Mouse (Mus musculus): ENCODE results near the gene Astn2. TPM values are rescaled to one million over a fixed set of nuclear protein-coding genes. Genes with fewer than 3 reads are reported as not detected.
A peak's percentile ranks its signal among the peaks of the same experiment; 100 is the strongest.

Astn2 gene
- total RNA-seq, 2 experiments from 2014 or later, result 22.1 to 26.8 TPM

GRCm38 (mm10) chr4:65767431-65767830 is 637.0 kb downstream of the Astn2 start:
- DNase-seq (ENCODE audit: low spot score in 2 of 2), result no peak

DNA sequence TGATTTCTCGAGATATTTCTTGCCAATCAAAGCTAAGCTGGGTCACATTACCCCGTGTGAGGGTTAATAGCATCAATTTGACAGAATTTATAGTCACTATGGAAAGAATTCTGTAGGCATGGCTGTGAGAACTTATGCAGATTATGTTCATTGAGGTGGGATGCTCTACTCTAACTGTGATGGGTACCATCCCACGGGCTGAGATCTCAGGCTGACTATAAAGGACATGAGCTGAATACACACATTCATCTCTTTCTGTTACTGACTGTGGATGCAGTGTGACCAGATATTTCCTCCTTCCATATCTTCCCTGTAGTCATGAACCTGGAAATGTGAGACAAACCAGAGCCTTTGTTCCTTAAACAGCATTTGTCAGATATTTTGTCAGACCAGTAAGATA is 639.1 kb downstream of the Astn2 start:
- no peak for DNase-seq (ENCODE audit: low spot score in 2 of 2)

GRCm38 (mm10) chr4:65764275-65764674 is 640.1 kb downstream of the Astn2 start:
- DNase-seq (ENCODE audit: low spot score in 2 of 2), result no peak

GRCm38 (mm10) chr4:65763823-65764222 is 640.6 kb downstream of the Astn2 start:
- no peak for DNase-seq (ENCODE audit: low spot score in 2 of 2)

DNA sequence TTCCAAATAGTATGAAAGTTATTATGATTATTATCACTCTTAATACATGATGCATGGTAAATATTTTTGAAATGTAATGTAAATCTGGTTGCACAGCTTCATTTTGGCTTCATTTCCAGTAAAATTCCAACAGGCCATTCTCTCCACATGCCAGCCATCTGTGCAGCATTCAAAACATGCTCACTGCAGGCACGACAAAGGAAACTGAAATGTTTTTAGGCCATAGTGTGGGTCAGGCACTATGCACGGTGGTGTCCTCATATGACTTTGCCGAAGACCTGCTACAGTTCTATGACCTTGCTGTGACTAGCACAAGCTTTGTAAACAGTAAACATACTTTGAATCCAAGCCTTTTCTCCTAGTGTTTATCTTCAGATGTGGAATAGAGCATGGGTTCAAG is 642.3 kb downstream of the Astn2 start:
- DNase-seq (ENCODE audit: low spot score in 2 of 2), result no peak

GRCm38 (mm10) chr4:65761658-65762057 is 642.8 kb downstream of the Astn2 start:
- DNase-seq (ENCODE audit: low spot score in 2 of 2), result no peak

- DNase-seq (ENCODE audit: low spot score in 2 of 2), result no peak
Measured at GRCm38 (mm10) chr4:65758875-65759201, 645.6 kb downstream of the Astn2 start.

DNA sequence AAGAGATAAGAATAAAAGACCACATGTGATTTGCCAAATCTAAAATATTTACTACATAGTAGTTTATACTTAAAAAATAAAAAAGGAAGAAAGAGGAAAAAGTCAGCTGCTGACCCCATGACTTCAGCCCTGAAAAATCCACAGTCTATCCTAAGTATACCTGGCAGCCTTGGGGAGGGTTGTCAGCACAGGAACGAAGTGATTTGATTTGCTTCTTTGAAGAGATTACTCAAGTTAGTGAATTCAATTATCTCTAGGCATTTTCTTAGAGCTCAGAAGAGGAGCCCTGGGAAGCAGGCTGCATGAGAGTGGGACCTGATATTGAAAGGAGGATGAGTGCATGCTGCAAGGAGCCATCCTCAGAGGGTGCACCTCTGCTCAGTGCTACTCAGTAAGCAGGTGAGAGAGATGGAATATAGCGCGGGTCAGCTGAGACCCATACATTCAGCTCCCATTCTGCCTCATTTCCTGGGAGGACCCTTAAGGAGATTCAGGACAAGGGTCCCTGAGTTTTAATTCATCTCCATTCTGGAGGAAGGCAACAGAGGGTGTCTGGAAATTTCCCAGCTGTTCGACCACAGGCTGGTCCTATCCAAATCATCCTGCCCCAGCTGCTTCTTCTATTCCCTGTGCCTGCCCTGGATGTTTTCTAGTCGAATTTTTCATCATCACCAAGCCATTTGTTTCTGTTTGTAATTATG is 646.1 kb downstream of the Astn2 start:
- no peak for DNase-seq (ENCODE audit: low spot score in 2 of 2)

DNA sequence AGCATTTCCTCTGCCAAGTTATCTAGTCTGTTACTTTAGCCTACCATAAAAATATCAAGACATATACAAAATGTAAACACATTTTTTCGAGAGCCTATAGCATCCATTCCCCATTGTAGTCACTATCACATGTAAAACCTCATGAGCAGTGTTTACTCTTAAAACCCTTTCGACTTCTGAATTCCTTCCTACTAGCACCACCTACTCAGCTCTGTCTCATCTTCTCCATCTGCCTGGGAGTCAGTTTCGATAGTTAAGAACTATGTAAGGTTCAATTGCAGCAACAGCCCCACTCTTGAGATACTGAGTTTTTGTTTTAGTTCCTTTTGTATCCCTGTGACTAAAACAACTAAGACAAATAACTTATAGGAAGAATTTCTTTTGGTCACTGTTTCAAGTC is 651.5 kb downstream of the Astn2 start:
- no peak for DNase-seq (ENCODE audit: low spot score in 2 of 2)

GRCm38 (mm10) chr4:65744788-65745187 is 659.6 kb downstream of the Astn2 start:
- DNase-seq (ENCODE audit: low spot score in 2 of 2), result no peak

DNA sequence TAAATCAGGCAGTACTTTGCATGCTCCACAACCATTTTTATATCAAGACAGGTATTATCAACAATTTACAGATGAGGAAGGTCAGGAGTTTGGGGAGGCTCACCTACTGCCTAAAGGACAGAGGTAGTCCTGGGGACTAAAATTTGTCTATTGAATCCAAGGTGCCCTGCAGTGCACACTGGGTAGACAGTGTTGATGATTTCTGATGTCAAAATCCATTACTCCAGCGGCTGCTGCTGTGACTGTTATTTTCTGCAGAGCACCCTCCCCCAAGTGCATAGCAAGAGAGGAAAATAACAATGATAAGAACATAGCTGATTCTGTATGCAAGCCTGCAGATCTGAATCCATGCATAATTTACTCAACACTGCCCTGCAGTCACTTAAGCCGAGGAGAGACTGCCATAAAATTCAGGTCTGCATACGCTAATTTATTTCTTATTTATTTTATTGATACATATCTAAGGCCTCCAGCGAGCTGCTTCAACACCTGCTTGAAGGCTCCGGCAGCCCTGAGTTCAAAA is 660.3 kb downstream of the Astn2 start:
- no peak for DNase-seq (ENCODE audit: low spot score in 2 of 2)

DNA sequence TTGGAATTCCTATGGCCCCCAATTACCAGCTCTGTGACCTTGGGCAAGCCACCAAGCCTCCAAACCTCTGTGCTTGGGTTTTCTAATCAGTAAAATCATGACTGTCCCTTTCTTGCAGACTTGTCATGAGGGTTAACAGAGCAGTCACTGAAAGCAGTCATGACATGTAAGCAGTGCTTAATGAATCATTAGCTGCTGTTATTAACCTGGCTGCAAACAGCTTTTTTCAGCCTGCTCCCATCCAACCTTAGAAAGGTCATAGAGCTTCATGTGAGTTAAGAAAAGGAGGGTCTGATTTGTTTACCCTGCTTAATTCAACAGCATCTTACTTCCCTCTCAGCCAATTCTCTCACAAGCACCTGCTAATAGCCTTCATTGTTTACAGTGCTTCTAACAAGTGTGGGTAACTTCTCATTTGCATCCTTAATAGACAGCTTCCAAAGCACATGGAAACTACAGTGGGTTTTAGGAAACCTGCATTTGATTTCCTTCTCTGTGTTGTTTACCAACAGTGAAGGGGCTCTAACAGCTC is 661.2 kb downstream of the Astn2 start:
- no peak for DNase-seq (ENCODE audit: low spot score in 2 of 2)

- no peak for DNase-seq (ENCODE audit: low spot score in 2 of 2)
Measured at GRCm38 (mm10) chr4:65724414-65724813, 680.0 kb downstream of the Astn2 start.

DNA sequence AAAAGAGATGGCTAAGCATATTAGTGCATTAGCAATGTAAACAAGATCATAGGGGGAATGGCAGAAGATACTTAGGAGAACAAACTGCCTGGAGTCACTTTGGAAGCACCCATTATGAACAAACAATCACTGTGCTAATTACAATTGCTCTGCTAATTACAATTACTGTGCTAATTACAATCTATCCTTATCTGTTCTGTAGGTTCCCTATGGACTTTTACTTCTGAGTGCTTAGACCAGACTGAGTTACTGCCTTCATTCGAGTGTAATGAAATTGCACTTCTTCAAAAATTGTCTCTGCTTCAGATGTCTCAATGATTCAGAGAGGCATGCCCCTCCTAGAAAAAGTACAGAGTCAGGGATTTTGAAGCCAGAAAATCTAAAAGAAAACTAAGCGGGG is 684.8 kb downstream of the Astn2 start:
- DNase-seq (ENCODE audit: low spot score in 2 of 2), result no peak

GRCm38 (mm10) chr4:65717899-65718298 is 686.5 kb downstream of the Astn2 start:
- no peak for DNase-seq (ENCODE audit: low spot score in 2 of 2)

GRCm38 (mm10) chr4:65716086-65716485 is 688.3 kb downstream of the Astn2 start:
- no peak for DNase-seq (ENCODE audit: low spot score in 2 of 2)

GRCm38 (mm10) chr4:65711678-65712077 is 692.7 kb downstream of the Astn2 start:
- DNase-seq (ENCODE audit: low spot score in 2 of 2), result peak in 1 of 2 experiments; percentile 34

GRCm38 (mm10) chr4:65710623-65711022 is 693.8 kb downstream of the Astn2 start:
- DNase-seq (ENCODE audit: low spot score in 2 of 2), result no peak

DNA sequence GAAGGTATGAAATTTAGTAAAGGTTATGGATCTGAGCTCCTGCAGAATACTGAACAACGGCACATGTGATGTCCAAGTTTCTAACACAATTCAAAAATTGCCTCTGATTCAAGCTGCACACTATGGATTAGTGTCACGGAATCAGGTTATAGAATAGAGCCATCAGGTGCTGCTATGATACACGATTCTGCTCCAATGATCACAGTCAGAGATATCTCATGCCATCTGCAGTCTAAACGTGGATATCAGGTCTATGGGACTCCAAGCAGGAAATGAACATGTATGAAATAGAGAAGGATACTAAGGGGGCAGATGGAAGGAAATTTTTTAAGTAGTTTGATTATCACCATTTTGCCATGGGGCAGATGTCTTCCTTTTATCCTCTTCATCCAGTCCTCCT is 702.6 kb downstream of the Astn2 start:
- DNase-seq (ENCODE audit: low spot score in 2 of 2), result no peak

GRCm38 (mm10) chr4:65699743-65700361 is 704.6 kb downstream of the Astn2 start:
- DNase-seq (ENCODE audit: low spot score in 2 of 2), result no peak

DNA sequence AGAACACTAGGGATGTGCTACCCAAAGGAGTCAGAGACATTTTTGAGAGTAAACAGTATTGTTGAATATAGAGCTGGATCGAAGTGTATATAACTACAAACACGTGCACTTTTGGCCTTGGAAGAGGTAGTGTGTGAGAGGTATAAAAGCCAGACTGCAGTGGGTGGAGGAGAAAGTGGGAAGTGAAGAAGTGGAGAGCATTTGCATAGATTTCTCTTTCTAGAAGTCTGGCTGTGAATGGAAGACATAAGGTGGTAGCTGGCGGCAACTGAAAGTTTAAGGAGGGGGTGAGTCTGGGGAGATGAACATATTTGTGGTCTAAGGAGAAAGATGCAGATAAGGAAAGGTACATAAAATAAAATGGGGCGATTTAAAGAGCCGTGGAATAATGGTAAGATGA is 709.2 kb downstream of the Astn2 start:
- no peak for DNase-seq (ENCODE audit: low spot score in 2 of 2)

GRCm38 (mm10) chr4:65694011-65694410 is 710.4 kb downstream of the Astn2 start:
- no peak for DNase-seq (ENCODE audit: low spot score in 2 of 2)

All from layer of hippocampus, postnatal 14 days (tissue).